Mouse (Mus musculus) cerebral cortex, adult 2 months (tissue): ENCODE measurements around the gene Hes2.

Experiments used
- WGBS: fragments of 180-500 bp; shearing (Covaris S2); methylation state at CpG from one replicate; pipeline ENCODE4 v1.1.7; 2018; 5-methylcytosine and 5-hydroxymethylcytosine counted together

The Hes2 gene

DNA sequence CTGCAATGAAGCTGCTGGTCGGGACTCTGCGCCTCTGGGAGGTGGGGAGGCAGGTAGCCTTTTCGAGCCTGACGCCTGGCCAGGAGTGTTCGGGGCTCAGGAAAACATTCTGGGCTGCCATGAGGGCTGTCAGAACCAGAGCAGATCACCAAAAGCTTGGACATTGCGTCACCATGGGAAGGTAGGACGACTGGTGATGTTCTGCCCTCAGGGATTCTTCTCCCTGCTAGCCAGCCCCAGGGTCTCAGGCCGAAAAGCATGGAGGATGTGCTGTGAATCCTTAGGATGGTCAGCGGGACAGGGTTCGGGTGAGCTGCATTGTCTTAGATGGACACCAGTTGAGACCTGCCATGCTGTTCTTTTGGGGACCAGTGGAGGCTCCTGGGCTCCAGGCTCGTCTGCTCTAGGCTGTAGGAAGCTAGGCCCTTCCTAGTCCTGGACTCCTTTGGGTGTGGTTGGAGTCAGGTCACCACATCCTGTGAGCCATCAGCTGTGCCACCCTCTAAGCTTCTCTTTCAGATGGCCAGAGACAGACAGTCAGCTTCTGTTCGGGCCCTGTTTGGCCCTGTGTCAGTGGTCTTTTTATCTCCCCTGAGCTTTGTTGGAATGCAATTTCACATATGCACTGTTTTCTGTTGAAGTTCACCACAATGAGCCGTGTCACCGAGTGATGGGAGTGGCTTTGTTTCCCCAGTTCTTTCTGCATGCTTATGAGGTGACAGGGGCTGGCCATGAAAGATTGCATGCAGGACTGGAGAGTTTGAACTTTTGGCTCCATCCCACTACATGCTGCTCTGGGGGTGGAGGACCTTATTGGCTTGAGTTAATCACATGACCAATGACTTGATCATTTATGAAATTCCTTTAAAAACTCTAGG is 27.8 kb downstream of the Hes2 start:
- 67% methylated on average over 14 of the region's 14 CpGs for WGBS

DNA sequence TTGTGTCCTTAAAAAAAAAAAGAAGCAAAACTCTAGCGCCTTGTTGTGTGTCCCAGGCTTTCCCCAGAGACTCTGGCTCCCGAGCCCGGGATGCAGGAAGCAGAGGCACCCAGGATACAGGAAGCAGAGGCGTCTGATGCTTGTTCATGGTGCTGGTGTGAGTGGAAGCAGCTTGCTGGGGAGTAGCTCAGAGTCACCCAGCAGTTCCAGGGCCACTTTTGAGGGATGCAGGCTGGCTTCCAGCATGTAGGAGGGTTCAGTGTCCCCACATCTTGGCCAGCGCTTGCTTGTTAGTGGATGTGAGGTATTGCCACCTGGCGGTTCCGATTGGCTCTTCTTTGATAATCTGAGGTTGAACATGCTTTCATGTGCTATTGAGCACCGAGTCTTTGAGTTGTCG is 28.5 kb downstream of the Hes2 start:
- 55% methylated on average over 9 of the region's 9 CpGs for WGBS

DNA sequence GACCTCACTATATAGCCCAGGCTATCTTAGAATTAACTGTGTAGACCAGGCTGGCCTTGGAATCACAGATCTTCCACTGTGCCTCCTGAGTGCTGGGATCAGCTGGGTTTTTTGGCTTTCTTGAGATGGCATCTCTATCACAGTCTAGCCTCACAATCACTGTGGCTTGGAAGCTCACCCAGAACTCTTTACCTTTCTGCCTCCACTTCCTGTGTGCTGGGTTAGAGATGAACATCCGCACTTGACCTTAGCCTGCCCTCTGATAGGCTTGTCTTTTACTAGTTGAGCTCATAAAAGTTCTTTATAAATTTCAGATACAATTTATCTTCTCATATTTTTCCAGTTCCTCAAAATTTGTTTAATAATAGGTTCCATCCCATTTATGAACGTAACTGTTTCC is 30.0 kb downstream of the Hes2 start:
- 87% methylated on average over 2 of the region's 2 CpGs for WGBS

DNA sequence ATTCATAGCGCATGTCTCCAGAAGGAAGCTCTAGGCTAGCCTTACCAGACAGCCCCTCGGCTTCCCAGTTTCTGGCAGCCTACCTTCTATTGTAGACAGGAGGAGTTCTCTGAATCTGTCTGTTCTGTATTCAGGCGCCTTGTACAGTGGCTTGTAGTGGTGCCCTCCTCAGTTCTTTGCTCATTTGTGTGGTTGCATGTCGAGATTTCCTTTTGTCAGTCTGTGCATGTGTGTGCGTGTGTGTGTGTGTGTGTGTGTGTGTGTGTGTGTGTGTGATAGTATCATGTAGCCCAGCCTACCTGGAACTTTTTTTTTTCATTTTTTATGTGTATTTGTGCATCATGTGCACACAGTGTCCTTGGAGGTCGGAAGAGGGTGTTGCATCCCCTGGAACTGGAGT is 30.4 kb downstream of the Hes2 start:
- 85% methylated on average over 6 of the region's 6 CpGs for WGBS

DNA sequence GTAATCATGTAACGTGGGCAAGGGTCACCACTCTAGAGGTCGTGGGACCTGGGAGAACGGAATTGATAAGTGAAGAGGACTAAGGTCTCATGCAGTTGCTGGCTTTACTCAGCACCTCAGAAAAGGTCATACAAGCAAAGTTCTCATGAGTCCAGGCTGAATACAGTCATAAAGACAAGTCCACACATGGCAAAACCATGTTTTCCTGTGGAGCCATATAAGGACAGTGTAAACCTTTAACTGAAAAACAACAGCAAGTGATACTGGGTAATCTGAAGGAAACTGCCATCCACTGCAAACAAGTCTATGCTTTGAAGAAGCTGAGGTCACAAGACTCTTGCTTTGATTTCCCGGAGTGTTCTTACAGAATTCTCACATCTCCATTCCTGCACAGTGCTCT is 31.0 kb downstream of the Hes2 start:
- 87% methylated on average over 4 of the region's 4 CpGs for WGBS

DNA sequence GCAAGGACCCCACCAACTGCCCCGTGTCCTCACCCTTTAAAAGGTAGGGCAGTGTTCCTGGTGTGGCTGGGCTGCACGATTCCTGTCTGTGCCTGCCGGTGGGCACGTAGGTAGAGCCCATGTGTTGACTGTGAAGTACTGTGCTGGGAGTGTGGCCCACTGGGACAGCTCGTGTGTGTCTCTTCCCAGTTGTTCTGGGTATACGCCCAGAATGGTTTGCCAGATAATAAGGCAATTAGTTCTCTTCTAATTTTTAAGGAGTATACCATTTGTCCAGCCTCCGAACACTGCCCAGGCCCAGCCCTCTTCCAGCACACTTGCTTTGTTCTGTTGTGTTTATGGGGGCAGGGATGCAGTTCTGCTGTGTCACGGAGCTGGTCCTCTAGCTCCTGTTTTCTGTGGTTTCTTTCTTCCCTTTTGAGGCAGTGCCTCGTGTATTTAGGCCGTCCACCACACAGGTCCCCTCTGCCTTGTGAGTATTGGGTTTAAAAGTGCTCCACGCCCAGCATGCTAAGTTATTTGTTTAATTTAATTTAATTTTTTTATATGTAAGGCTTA is 31.5 kb downstream of the Hes2 start:
- 50% methylated on average over 11 of the region's 11 CpGs for WGBS

DNA sequence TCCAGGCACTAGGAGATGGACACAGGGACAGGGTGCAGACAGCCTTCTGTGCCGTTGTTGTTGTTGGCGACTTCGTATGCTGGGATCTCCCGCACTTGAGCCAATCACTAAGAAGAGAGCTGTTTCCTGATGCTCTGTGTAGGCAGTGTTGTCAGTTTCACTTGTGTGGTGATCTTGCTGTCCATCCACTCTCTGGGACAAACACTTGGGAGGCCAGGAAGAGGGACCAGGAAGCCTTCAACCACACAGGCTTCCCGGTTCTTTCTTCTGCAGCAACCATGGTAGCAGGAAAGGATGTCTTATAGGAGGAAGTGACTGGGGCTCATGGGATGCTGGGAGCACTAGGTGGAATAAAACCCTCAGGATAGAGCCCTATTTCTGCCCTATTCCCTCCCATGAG is 32.0 kb downstream of the Hes2 start:
- WGBS: 61% methylated on average over 5 of the region's 5 CpGs

DNA sequence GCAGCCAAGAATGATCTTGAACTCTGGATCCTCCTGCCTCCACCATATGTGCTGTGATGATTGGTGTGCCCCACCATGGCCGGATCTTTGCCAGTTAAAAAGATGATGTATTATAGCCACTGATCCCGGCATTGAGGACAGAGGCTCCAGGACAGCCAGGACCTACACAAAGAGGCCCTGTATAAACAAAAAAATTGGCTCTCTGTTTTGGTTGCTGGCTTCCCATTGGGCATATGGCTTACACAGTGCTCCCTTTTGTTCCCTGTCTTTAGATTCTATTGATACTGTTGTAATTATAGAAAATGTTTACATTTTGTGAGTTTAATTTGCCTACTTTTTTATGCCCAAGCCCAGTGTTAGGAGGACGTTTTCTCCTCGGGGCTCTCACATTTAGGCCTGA is 33.9 kb downstream of the Hes2 start:
- 43% methylated on average over 4 of the region's 4 CpGs for WGBS

DNA sequence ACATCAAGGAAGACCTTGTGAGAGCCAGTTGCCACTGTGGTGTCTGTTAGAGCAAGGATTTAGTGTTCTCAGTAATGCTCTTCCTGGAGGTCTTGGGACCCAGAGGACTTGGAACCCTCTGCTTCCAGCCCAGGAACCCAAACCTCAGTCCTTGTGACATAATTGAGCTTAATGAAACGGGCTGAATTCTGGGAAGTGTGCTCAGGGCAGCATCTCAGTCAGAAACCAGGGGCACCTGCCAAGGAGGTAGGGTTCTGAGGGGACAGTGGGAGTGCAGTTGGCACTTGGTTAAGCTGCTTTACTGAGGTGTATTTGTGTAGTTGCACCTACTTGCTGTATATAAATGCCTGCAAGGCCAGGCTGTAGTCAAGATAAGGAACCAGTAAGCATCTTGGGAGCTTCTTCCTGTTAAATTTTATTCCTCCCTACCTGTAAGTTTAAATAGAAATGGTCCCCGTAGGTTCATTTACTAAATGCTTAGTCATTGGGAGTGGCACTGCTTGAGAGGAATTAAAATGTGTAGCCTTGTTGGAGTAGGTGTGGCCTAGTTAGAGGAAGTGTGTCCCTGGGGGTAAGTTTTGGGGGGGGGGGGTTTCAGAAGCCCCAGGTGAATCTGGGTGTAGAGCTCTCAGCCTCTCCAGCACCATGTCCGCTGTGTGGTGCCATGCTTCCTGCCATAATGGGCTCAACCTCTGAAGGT is 36.0 kb downstream of the Hes2 start:
- 80% methylated on average over 3 of the region's 3 CpGs for WGBS

DNA sequence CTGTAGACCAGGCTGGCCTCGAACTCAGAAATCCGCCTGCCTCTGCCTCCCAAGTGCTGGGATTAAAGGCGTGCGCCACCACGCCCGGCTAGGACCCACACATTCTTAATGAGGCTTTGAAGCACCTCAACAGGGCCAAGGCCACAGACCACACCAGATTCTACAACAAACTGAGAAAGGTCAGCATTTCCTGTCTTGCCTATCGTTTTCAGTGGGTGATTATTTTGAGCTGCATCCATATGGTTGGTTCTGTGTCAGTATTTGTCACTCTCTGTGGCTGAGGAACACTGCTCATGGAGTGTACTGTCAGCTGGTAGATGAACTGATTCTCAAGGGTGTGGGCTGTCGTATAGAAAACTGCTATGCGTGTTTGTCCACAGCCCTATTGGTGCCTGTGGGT is 37.6 kb downstream of the Hes2 start:
- WGBS: 77% methylated on average over 9 of the region's 9 CpGs

DNA sequence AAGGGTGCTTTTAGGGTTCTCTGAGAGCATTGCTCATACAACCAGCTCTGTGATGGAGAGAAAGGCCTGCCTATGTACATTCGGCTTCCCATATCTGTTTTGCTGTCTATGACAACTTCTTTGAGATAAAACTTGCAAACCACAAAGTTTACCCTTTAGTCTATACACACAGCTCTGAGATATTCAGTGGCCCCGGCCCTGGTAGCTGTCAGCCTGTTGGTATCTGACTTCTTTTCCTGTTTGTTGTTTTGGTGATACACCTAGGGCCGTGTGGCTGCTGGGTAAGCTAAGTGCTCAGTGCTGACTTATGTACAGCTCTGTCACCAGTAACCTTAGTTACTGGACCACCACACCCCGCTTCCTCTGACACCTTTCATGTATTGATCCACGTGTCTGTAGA is 38.9 kb downstream of the Hes2 start:
- 80% methylated on average over 5 of the region's 5 CpGs for WGBS

DNA sequence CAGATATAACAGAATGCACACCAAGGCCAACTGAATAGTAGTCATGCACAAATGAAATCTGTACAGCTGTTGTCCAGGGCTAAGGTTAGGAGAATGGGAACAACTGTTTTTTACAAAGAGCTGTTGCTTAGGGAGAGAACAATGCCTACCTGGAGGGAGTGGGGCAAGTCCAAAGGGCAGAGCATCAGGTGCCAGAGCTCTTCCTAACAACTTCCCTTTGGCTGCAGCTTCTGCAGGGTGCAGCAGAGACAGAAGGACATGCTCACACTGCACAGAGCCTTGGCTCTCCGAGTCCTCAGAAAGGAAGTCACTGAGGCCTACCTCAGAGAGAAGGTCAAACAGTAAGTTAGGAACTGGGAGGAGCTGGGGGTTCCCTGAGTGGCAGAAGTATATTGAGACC is 41.0 kb downstream of the Hes2 start:
- WGBS: 68% methylated on average over 1 of the region's 1 CpGs

DNA sequence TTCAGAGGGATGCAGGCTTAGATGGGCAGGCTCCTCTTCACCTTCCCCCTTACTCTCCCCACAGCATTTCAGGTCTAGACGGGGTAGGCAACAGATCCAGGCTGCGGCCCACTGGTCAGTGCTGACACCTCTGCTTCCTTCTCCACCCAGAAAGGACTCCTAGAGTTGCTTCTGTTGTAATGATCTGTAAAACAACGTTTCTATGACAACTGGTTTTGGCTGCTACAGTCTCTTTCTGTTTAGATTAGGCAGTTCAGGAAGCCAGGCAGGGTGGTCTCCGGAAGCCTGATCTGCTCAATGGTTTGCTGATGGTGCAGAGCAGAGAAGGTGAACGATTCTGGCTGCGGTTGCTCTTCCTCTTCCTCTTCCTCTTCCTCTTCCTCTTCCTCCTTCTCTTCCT is 42.8 kb downstream of the Hes2 start:
- WGBS: 39% methylated on average over 6 of the region's 6 CpGs

DNA sequence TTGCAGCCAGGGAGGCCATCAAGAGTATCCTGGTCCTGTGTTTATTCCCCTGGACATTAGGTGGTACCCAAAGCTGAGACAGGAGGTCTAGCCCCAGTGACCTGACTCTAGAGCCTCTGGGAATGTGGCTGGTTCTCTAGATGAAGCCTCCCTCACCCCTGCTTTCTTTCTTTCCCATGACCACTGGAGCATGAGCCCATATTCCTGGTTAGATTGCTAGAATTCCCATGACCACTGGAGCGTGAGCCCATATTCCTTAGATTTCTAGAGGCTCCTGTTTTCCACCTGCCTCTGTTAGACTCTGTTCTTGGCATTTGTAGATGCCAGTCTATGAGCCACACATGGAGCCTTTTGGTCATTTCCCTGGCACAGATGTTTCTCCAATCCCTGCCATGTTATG is 43.8 kb downstream of the Hes2 start:
- WGBS: 76% methylated on average over 1 of the region's 1 CpGs

DNA sequence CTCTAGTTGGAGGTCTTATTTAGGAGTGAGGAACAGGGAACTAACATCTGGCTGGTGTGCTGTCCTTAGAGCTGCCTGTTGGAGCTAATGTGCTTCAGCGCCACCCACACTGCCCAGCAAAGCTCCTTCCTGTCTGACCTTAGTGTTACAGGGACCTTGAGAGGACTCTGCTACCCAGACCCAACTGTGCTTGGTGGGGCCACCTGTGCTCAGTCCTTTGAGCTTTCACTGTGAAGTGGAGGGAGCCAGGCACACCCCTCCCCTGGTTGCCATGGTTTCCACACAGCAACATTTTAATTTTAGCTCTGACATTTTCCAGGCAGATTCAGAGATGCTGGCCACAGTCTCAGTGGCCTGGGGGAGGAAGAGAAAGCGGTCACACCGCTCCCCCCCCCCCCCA is 44.2 kb downstream of the Hes2 start:
- 38% methylated on average over 3 of the region's 3 CpGs for WGBS

DNA sequence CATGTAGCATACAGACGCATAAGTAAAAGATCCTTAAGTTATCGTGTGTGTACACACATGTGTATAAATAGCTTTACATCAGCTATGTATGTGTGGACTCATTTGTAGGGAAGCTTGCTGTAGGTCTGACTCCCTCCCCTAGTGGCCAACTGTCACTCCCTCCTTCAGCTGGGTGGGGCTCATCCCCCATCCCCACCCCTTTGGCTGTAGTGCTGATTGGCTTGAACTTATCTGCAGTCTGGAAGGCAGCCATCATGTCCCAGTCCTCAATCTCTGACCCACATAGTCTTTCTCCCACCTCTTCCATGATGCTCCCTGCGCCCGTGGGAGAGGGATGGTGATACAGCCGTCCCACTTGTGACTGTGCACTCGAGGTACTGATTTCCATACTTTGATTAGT is 46.0 kb downstream of the Hes2 start:
- WGBS: 63% methylated on average over 6 of the region's 6 CpGs

DNA sequence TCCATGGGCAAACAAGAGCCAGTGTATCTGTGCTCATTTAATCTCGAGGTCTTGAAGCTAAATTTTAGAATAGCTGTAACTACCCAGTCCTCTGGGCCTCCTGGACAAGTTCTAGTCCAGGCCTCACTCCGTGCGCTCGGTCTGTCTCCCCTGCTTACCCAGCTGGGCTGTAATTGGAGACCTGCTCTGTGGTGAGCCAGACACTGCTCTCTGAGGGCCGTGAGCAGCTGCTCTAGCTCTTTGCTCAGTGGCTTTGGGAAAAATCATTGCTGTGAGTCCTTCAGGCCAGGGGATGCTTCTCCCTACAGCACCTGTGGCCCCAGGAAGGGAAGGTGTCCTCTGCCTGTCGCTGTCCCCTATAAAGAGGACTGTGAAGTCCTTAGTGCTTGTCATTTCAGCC is 47.5 kb downstream of the Hes2 start:
- 74% methylated on average over 6 of the region's 6 CpGs for WGBS

DNA sequence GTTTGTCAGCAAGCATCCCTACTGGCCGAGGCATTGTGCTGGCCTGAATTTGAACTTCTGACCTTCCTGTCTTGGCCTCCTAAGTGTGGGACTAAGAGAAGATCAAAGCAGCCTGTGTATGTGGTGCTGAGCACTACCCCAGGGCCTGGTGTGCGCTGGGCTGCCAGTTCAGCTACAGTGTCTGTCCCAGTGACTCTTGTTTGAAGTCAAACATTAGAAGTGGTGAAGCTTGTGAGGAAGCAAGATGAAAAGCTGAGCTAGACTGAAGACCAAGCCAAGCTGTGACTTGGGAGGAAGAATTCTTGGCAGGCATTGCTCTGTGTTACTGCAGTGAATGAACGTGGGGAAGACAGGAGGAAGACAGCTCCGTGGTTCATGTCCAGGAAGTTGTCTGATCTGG is 51.0 kb downstream of the Hes2 start:
- 23% methylated on average over 4 of the region's 4 CpGs for WGBS
